Mouse (Mus musculus): ENCODE measurements at regions not wholly inside any gene's neighbourhood (a gene's known extent, or its start where the extent isn't known, plus 50 kb on each side); places are given as distances from the start of the nearest gene placed in this dataset.

- WGBS: 83% methylated on average over 8 of the region's 8 CpGs
- DNase-seq (ENCODE audit: extremely low spot score, low spot score): no peak
- H3K4me1 ChIP-seq: no peaks in the 10 kb centered on the region
- no peaks in the 10 kb centered on the region for H3K9me3 ChIP-seq
- no peak overlapping the region for H3K4me3 ChIP-seq
- H3K27ac ChIP-seq: no peak overlapping the region
- no peaks in the 10 kb centered on the region for H3K36me3 ChIP-seq (replicated peaks)
- no peaks in the 10 kb centered on the region for H3K27me3 ChIP-seq (ENCODE audit: poor library complexity, severe bottlenecking)
These were observed 310.1 kb upstream of the Prkcq start for GRCm38 (mm10) chr2:10861654-10862292.

GRCm38 (mm10) chr2:10864451-10864850 is 307.5 kb upstream of the Prkcq start:
- WGBS: 94% methylated on average over 2 of the region's 2 CpGs
- H3K36me3 ChIP-seq (replicated peaks): no peaks in the 10 kb centered on the region
- DNase-seq (ENCODE audit: extremely low spot score, low spot score): no peak
- no peak overlapping the region for H3K27ac ChIP-seq
- H3K27me3 ChIP-seq (ENCODE audit: poor library complexity, severe bottlenecking): no peaks in the 10 kb centered on the region
- no peaks in the 10 kb centered on the region for H3K9me3 ChIP-seq
- no peaks in the 10 kb centered on the region for H3K4me1 ChIP-seq
- no peak overlapping the region for H3K4me3 ChIP-seq

GRCm38 (mm10) chr2:10874303-10874702 is 297.6 kb upstream of the Prkcq start:
- no peak for DNase-seq (ENCODE audit: extremely low spot score, low spot score)
- H3K4me3 ChIP-seq: no peak overlapping the region
- 87% methylated on average over 4 of the region's 4 CpGs for WGBS
- no peaks in the 10 kb centered on the region for H3K27me3 ChIP-seq (ENCODE audit: poor library complexity, severe bottlenecking)
- H3K27ac ChIP-seq: no peak overlapping the region
- H3K4me1 ChIP-seq: no peaks in the 10 kb centered on the region
- no peaks in the 10 kb centered on the region for H3K36me3 ChIP-seq (replicated peaks)
- H3K9me3 ChIP-seq: no peaks in the 10 kb centered on the region

- Histone ChIP-seq H3K4me3 (no peak overlapping the region), H3K4me1 (no peaks in the 10 kb centered on the region), H3K27ac (no peak overlapping the region), H3K27me3 (ENCODE audit: poor library complexity, severe bottlenecking) (no peaks in the 10 kb centered on the region), H3K9me3 (no peaks in the 10 kb centered on the region), H3K36me3 (replicated peaks) (no peaks in the 10 kb centered on the region)
- WGBS: 92% methylated on average over 3 of the region's 3 CpGs
- no peak for DNase-seq (ENCODE audit: extremely low spot score, low spot score)
These were observed 270.0 kb upstream of the Prkcq start for GRCm38 (mm10) chr2:10901926-10902325.

GRCm38 (mm10) chr2:10919955-10920354 is 252.0 kb upstream of the Prkcq start:
- DNase-seq (ENCODE audit: extremely low spot score, low spot score): no peak
- H3K4me1 ChIP-seq: peaks cover 26% of the 10 kb centered on the region
- no peaks in the 10 kb centered on the region for H3K9me3 ChIP-seq
- H3K36me3 ChIP-seq (replicated peaks): no peaks in the 10 kb centered on the region
- H3K4me3 ChIP-seq: no peak overlapping the region
- H3K27ac ChIP-seq: no peak overlapping the region
- 0 out of 2 replicates have a peak, but pooled peaks cover 3% of the 10 kb centered on the region for H3K27me3 ChIP-seq (ENCODE audit: poor library complexity, severe bottlenecking)

GRCm38 (mm10) chr2:10920686-10921485 is 251.0 kb upstream of the Prkcq start:
- 58% methylated on average over 8 of the region's 8 CpGs for WGBS
- H3K27me3 ChIP-seq (ENCODE audit: poor library complexity, severe bottlenecking): 0 out of 2 replicates have a peak, but pooled peaks cover 3% of the 10 kb centered on the region
- H3K4me1 ChIP-seq: peaks cover 33% of the 10 kb centered on the region
- no peaks in the 10 kb centered on the region for H3K9me3 ChIP-seq
- H3K4me3 ChIP-seq: peak overlapping the region; percentile 12; the same call in 1 of the 2 replicates
- H3K27ac ChIP-seq: no peak overlapping the region; the same call in 1 of the 2 replicates
- H3K36me3 ChIP-seq (replicated peaks): no peaks in the 10 kb centered on the region
- peak; percentile 16 for DNase-seq (ENCODE audit: extremely low spot score, low spot score)

GRCm38 (mm10) chr2:10921486-10922450 is 250.1 kb upstream of the Prkcq start:
- H3K27ac ChIP-seq: no peak overlapping the region
- H3K4me1 ChIP-seq: peaks cover 35% of the 10 kb centered on the region
- 32% methylated on average over 13 of the region's 13 CpGs for WGBS
- no peaks in the 10 kb centered on the region for H3K9me3 ChIP-seq
- 0 out of 2 replicates have a peak, but pooled peaks cover 3% of the 10 kb centered on the region for H3K27me3 ChIP-seq (ENCODE audit: poor library complexity, severe bottlenecking)
- DNase-seq (ENCODE audit: extremely low spot score, low spot score): no peak
- peak overlapping the region; percentile 12; the same call in 1 of the 2 replicates for H3K4me3 ChIP-seq
- H3K36me3 ChIP-seq (replicated peaks): no peaks in the 10 kb centered on the region

GRCm38 (mm10) chr2:10923984-10924383 is 247.9 kb upstream of the Prkcq start:
- Histone ChIP-seq H3K4me1 (peaks cover 38% of the 10 kb centered on the region), H3K36me3 (replicated peaks) (no peaks in the 10 kb centered on the region)

GRCm38 (mm10) chr2:10925361-10925760 is 246.5 kb upstream of the Prkcq start:
- no peaks in the 10 kb centered on the region for H3K9me3 ChIP-seq
- no peak overlapping the region for H3K27ac ChIP-seq
- H3K36me3 ChIP-seq (replicated peaks): no peaks in the 10 kb centered on the region
- H3K27me3 ChIP-seq (ENCODE audit: poor library complexity, severe bottlenecking): 0 out of 2 replicates have a peak, but pooled peaks cover 3% of the 10 kb centered on the region
- no peak for DNase-seq (ENCODE audit: extremely low spot score, low spot score)
- no peak overlapping the region for H3K4me3 ChIP-seq
- H3K4me1 ChIP-seq: peaks cover 33% of the 10 kb centered on the region
- WGBS: 65% methylated on average over 7 of the region's 7 CpGs

More at GRCm38 (mm10) chr2:10923984-10924383, 247.9 kb upstream of the Prkcq start:
- no peak for DNase-seq (ENCODE audit: extremely low spot score, low spot score)
- Histone ChIP-seq H3K27ac (no peak overlapping the region), H3K9me3 (no peaks in the 10 kb centered on the region), H3K27me3 (ENCODE audit: poor library complexity, severe bottlenecking) (0 out of 2 replicates have a peak, but pooled peaks cover 3% of the 10 kb centered on the region), H3K4me3 (no peak overlapping the region)
- 83% methylated on average over 4 of the region's 4 CpGs for WGBS

GRCm38 (mm10) chr2:10937405-10937804 is 234.5 kb upstream of the Prkcq start:
- Histone ChIP-seq H3K9me3 (no peaks in the 10 kb centered on the region), H3K36me3 (replicated peaks) (no peaks in the 10 kb centered on the region), H3K4me3 (no peak overlapping the region), H3K27me3 (ENCODE audit: poor library complexity, severe bottlenecking) (no peaks in the 10 kb centered on the region), H3K4me1 (no peaks in the 10 kb centered on the region), H3K27ac (no peak overlapping the region)
- DNase-seq (ENCODE audit: extremely low spot score, low spot score): no peak
- WGBS: 90% methylated on average over 1 of the region's 1 CpGs

- Histone ChIP-seq H3K27ac (no peak overlapping the region), H3K27me3 (ENCODE audit: poor library complexity, severe bottlenecking) (no peaks in the 10 kb centered on the region), H3K36me3 (replicated peaks) (no peaks in the 10 kb centered on the region), H3K4me1 (peaks cover 5% of the 10 kb centered on the region), H3K9me3 (no peaks in the 10 kb centered on the region), H3K4me3 (no peak overlapping the region)
- no peak for DNase-seq (ENCODE audit: extremely low spot score, low spot score)
- WGBS: 87% methylated on average over 7 of the region's 7 CpGs
These were observed 206.7 kb upstream of the Prkcq start for GRCm38 (mm10) chr2:10965224-10965623.

- no peak for DNase-seq (ENCODE audit: extremely low spot score, low spot score)
- Histone ChIP-seq H3K4me3 (no peak overlapping the region), H3K27me3 (ENCODE audit: poor library complexity, severe bottlenecking) (no peaks in the 10 kb centered on the region), H3K4me1 (peaks cover 5% of the 10 kb centered on the region), H3K9me3 (no peaks in the 10 kb centered on the region), H3K27ac (no peak overlapping the region), H3K36me3 (replicated peaks) (no peaks in the 10 kb centered on the region)
- 86% methylated on average over 2 of the region's 2 CpGs for WGBS
These were observed 205.0 kb upstream of the Prkcq start for GRCm38 (mm10) chr2:10966891-10967290.

Data from forebrain, embryonic 10.5 days (tissue).